Mouse (Mus musculus) fat pad, adult 2 months (tissue): ENCODE data around the gene Hectd4.
"Not testable (repeated sequence)": the region's sequence is repeated elsewhere in the genome, so short reads cannot be mapped to it uniquely, and the experiment has no call there.

Experiments used
- DNase-seq: peaks from one replicate; pipeline ENCODE4 v3.0.0-alpha.2; 2011; ENCODE audit warnings: low read depth, low spot score; ENCODE audit errors: extremely low read depth

Gene Hectd4

DNA sequence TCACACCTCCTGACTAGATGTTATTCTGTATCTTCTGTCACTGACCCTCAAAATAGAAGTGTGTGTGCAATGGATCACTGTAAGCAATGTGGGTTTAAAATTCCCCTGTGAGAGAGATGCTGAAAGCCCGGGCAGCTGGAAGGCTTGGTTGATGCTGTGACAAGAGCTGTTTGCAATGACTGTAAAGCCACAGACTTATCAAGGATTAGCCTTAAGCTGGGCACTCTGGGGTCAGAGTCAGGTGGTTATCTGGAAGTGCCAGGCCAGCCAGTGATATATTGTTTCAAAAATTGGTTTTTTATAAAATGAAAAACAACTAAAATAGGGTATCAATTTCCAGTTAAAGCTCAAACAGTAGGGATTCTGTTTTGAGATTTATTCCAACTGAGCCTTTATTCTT, 56.8 kb downstream of the Hectd4 start:
- no peak for DNase-seq

DNA sequence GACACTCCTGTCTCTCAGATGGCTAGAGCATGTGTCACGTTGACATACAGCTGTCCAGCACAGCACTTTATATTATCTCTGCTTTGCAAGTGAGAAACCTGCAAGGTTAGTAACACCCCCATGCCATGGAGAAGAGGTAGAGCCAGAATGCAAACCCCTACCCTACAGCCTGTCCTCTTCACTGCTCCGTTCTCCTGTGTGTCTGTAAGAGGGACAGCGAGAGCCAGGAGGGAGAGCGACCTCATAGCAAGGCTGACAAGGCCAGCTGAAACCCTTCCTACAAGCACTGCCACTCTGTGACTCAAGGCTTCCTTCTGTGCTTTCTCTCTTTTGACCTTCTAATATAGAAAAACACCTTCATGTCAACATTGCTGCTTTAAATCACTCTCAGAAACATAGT, 60.4 kb downstream of the Hectd4 start:
- DNase-seq, result no peak

DNA sequence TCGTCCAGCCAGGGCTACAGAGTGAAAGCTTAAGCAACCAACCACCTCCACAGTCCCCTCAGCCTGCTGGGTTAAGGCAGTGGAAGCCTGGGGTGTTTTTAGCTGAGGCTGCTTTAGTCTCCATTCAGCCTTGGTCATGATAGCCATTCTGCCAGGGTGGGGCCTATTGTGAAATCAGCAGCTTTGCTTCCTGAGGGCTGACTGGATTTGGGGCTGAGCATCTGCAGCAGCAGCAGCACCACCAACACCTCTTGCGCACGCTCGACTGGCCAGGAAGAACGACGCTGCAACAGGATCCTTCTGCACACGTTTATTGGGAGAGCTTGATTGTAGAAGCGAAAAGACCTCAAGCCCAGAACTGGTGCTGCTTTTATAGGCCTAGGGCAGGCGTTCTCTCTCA, 63.0 kb downstream of the Hectd4 start:
- no peak for DNase-seq

DNA sequence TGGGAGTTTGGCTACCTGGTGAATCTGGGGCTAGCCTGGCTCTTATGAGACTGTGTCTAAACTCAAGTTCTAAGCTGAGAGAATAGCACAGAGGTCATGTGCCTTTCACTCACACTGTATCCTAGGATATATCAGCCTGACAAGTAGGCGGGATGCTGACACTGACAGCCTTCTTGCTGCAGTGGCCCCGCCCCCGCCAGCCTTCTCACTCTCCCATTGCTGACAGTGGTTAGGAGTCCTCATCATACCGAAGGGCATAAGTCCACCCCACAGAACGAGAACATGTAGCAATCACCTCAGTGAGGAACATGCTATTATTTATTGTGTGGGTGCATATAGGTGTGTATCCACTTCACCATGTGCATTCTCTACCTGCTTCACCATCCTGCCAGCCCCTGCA, 64.8 kb downstream of the Hectd4 start:
- DNase-seq, result no peak

DNA sequence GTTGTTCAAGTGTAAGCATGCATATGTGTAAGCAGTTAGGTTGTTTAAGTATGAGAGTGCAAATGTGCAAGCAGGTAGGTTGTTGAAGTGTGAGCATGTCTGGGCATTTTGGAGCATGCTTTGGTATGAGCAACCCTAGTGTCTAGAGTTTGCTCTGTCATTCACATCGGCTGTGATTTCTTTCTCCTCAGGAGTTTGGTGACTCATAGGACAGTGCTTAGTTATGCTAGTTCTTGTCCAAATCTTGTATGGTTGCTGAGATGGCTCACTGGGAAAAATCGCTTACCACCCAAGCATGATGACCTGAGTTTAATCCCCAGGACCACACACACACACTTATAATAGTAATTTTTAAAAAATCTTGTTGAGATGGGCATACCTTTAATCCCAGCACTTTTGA, 67.2 kb downstream of the Hectd4 start:
- DNase-seq, result no peak

DNA sequence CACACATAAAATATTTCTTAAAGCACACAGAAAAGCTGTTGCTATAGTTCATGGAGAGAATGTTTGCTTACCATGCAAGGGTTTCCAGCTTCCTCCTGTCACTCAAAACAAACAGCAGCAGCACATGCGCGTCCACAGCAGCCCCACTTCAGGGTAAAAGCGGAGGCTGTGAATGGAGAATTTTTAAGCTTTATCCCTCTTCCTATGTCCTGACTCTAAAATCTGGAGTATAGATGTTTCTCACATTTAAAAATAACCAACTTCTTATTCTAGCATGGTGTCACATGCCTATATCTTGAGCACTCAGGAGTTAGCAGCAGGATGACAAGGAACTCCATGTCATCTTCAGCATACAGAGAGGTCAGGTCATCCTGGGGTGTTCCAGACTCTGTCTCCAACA, 70.3 kb downstream of the Hectd4 start:
- DNase-seq, result no peak

DNA sequence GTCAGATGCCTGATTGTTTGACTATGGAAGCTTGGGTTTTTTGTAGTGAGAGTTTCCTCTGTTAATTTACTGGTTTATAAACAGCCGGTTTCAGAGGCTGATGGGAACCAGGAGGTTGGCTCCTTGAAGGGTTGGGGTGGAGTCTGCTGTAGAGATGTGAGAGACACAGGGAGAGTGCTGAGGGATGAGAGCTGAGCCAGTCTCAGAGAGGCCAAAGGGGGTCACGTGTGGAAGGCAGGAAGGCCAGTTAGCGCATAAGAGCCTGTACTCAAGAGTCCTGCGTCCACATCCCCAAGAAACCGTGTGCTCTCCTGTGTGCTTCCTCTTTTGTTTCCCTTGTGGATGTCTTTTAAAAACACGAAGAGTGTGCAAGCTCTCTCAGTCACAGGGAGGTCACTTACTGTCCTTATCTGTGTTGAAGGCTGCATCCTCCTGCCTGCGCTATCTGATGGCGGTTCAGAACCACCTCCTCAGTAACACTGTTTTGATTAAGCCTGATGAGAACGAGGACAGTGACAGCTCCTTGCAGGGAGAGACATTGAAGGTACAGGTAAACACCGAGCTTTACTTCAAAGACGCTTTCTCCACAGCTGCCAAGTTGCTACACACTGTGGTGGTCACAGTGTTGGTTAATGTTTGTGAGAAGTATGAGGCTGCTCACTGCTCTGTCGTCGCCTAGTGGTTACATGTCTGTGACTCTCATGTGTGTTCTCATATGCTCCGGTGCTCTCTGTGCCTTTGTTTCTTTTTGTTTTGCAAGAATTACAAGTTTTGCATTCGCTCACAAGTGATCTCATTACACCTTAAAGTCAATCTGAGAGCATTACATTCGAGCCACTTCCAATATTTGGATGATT, 72.5 kb downstream of the Hectd4 start:
- DNase-seq, result no peak

DNA sequence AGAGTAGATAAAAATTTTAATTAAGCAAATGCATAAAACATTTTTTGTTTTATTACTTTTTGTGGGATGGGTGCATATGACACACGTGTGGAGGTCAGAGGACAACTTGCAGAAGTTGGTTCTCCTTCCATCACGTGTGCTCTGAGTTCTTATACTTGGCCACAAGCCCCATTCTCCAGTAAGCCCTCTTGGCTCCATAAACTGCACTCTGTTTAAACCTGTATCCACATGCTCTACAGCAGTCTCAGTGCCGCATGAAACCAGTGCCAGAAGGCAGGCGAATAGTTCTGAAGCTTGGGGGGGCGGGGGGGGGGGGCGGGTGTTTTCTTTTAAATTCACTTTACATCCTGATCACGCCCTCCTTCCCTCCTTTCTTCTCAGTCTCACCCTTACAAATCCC, 85.0 kb downstream of the Hectd4 start:
- DNase-seq, result peak; percentile 55

DNA sequence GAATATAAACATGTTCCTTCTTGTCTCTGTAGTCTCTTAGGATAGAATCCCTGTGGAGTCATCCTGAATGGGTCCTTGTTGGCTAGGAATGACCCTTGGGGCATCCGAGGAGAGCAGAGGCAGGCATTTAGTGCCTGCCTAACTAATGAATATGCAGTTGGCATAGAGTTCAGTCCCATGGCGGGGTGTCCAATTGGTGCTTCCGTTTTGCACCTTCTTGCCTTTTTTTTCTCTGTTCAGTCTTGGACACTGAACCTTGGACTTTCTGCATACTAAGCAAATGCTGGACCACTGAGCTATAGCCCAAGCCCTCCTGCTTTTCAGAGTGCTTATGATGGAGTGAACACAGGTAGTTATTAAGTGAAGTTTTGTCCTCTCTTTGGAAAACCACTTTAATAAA, 87.6 kb downstream of the Hectd4 start:
- peak; percentile 33 for DNase-seq

DNA sequence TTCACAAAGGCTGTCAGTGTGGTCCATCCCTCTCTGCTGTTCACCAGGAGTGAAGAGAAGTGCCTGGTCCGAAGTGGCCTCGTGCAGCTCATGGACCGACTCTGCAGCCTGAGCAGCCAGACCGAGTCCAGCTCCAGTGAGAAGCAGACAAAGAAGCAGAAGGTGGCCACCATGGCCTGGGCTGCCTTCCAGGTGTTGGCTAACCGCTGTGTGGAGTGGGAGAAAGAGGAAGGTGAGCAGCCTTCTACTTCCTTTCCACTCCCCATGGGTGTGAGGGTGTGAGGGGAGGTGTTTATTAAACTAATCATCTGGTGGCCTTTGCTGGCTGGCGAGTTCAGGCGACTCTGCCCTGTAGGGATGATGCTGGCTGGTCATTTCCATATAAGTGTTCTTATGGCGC, 91.6 kb downstream of the Hectd4 start:
- DNase-seq, result no peak

DNA sequence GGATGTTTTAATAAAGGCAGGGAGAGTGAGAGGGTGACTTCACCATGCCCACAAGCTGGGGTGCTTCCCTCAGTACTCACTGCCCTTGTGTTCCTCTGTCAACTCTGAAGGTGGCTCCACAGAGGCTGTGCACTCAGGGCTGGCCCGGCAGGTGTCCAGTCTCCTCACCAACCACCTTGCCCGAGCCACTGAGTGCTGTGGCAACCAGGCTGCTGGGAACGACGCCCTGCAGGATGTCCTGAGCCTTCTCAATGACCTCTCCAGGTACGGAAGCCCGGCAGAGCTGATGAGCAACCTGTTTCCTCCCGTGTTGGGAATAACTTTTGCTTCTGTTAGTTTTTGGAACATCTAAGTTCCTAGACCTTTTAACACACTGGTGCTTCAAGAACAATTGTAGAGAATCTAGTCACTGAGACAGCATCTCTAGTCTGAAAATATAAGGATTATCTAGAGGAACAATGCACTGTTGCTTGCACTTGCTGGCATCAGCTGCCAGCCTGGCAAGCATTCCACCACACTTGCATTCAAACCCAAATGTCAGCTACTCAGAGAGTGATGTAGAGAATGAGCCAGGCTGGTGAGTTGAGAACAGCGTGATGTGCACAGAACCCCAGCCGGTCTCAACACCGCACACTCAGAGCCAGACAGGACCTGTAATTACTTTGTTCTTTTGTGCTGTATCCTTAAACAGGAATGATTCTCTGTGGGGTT, 93.9 kb downstream of the Hectd4 start:
- no peak for DNase-seq

DNA sequence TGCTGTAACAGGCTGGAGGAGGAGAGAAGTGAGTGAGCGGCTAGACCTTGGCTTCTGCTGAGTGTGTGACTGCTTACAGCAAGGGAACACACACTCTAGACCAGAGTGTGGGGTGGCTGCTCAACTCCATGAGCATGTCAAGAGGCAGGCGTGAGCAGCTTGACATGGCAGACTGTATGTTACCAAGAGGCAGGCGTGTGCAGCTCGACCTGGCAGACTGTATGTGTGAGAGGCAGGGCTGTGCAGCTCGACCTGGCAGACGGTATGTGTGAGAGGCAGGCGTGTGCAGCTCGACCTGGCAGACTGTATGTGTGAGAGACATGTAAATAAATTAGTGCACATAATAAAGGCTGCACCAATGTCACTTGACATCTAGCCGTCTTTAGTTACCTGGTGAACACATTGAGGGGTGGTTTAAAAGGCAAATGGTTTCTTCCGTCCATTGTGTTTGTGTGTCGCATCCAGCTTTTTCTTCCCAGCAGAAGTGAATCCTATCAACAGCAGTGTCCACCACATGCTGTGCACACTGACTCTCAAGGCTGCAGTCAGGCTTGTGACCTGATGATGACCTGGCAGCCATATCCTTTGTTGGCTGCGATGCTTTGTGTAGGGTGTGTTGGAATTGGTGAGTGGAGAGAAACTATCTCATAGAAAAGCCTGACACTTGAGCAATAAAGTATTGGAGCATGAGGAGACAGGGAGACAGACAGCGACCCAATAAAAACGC, 106.2 kb downstream of the Hectd4 start:
- no peak for DNase-seq

DNA sequence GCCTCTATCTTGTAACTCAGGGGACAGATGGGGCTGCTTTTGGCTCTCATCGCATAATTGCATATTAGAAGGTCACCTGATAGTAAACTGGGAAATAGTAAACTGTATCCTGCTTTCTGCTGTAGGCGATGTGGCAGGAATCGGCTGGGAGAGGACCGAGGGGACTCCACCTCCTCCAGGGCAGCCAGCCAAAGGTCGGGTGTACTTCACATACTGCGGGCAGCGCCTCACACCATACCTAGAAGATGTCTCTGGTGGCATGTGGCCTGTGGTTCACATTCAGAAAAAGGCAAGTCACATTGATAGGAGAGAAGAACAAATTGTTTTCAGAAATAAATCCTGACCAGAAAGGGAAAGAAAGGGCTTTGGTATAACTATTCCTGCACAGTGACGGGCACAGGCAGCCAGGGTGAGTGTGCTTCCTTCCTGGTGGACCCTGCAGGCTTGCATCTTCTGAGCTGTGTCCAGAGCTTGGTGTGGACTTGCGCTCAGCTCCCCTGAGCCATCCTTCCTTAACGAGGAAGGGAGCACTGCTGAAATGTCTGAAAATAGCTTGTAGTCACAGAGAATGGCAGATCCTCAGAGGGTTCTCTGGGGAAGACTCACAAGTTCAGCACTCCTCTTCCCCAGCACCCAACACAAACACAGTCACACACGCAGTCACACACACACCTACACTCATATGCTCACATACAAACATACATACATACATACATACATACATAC, 109.5 kb downstream of the Hectd4 start:
- no peak for DNase-seq

DNA sequence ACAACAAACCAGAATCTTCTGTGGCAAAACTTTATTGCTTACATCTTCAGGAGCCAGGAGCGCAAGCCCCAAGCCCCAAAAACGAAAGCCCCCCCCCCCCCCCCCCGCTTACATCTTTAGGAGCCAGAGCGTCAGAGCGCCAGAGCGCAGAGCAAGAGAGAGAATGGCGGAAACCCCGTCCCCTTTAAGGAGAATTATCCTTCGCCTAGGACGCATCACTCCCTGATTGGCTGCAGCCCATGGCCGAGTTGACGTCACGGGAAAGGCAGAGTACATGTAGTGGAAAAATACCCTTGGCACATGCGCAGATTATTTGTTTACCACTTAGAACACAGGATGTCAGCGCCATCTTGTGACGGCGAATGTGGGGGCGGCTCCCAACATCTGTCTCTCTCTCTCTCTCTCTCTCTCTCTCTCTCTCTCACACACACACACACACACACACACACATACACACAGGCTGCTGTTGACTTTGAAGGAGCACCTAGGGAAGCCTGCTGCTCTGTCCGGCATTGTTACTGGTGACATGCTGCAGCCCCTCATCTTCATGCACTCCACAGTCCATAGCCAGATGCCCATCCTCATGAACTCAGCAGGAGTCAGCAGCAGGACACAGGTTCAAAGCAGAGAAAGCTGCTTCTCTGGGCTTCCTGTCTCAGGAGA, 110.3 kb downstream of the Hectd4 start:
- not testable (repeated sequence) for DNase-seq

DNA sequence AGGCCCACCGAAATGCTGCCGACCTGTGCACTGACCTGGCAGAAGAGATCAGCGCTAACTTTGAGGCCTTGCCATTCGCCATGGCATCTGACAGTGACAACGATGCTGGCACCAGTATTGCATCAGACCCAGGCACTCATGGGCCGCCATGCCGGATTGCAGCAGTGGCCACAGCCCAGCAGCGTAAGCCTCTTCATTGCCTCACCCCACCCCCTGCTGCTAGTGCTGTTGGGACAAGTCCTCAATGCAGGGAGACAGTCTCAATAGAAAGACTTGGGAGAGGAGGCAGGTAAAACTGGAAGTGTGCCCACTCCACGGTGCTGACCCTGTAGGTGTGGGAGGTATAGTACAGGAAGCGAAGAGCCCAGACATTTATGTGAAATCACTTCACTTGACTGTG, 111.7 kb downstream of the Hectd4 start:
- peak; percentile 64 for DNase-seq

DNA sequence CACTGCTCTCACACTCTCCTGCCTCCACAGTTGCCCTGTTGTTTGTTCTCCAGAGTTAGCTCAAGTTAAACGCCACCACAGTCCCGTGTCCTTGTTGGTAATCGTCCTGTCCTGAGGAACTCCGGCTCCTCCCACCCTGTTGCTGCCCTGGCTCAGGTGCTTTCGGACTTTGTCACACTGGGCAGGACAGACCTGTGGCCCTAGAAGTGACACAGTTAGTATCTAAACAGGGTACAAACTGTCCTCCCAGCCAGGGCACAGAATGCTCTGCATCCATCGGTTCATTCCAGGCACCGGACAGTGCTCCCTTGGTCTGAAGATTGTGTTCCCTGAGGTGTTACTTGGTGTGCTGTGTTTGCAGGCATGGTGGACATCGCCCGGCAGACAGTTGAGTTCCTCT, 114.0 kb downstream of the Hectd4 start:
- no peak for DNase-seq

DNA sequence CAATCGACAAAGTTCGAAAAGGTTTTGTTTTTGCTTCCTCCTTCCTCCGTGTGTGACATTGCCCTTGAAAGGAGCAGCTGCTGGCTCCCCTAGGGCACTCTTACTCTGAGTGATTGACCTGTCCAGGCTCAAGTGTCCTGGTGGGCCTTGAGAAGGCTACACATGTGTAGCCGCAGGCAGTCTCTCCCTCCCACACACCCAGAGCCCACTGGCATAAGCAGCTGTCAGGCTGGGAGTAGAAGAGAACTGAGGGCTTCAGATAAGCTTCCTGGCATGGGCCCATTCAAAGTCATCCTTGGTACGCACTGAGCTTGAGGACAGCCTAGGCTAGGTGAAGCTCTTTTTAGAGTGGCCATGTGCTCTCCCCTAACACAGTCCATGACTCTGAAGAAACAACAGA, 114.4 kb downstream of the Hectd4 start:
- DNase-seq, result no peak

DNA sequence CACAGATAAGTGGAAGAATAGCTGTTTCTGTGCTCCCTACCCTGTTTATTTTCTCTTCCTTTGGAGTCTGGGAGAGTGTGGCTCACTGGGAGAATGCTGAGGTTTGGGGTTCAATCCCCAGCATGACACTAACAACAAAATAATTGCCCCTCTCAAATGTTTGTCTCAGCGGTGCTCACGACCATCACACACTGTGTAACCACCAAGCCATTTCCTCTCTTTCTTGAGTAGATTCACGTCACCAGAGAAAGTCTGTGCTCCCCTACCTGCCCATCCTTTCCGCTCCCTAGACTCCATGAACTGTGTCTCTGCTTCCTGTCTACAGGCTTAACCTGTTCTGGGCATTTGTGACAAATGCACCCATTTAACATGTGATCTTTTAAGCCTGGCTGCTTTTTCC, 115.4 kb downstream of the Hectd4 start:
- no peak for DNase-seq

DNA sequence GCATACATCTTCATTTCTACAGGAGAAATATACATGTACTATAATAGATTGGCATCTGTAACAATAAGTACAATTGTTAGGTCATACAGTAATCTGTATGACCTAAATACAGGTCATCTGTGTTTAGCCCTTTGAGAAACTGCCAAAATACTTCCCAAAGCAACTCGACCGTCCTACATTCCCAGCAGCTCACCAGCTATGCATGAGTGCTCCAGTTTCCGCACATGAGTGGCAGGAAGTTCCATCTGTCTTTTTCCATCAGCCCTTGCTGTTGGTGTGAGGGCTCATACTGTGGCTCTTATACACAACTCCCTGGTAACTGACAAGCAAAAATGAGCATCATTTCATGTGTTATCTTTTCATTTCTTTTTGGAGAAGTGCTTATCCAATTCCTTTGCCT, 116.0 kb downstream of the Hectd4 start:
- DNase-seq, result no peak

DNA sequence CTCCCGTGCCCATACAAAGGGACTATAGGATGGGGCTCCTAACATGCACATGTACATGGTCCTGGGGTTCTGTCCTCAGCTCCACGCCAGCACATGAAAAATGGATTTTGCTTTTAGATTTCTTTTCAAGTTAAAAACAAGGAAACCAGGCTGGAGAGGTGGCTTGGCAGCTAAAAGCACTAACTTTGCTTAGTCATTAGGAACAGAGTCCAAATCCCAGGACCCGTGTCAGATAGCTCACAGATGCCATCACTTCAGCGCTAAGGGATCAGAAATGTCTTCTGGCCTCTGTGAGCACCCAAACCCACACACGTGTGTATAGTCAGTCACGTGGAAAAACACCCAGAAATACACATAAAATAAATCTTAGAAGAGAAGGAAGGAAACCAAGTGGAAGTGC, 116.8 kb downstream of the Hectd4 start:
- no peak for DNase-seq
